Mouse (Mus musculus) megakaryocyte, embryonic 14.5 days (primary cell): Measurements from ENCODE around the gene Stk17b. TPM values are rescaled to one million over a fixed set of nuclear protein-coding genes. Genes with fewer than 3 reads are reported as not detected.
"Not testable (repeated sequence)": the region's sequence is repeated elsewhere in the genome, so short reads cannot be mapped to it uniquely, and the experiment has no call there.

Experiments
- H3K27me3 ChIP-seq: replicated peaks from 2 replicates; pipeline ENCODE3; 2012; ENCODE audit warnings: inconsistent platforms
- H3K36me3 ChIP-seq: replicated peaks from 2 replicates; pipeline ENCODE3; 2012; ENCODE audit warnings: low read length, inconsistent platforms, mixed read lengths
- H3K4me1 ChIP-seq: 2 replicates; pipeline ENCODE4 v1.6.1; 2012; ENCODE audit warnings: inconsistent platforms
- H3K4me3 ChIP-seq: replicated peaks from 2 replicates; pipeline ENCODE3; 2012; ENCODE audit warnings: moderate library complexity, mild to moderate bottlenecking, inconsistent platforms
- H3K9me3 ChIP-seq: 2 replicates; pipeline ENCODE4 v1.6.1; 2012; ENCODE audit warnings: inconsistent platforms
- FLI1 ChIP-seq: IDR thresholded peaks from 2 replicates; pipeline ENCODE4 v1.6.1; 2012; ENCODE audit warnings: low read length, inconsistent platforms, mixed read lengths
- GATA1 ChIP-seq: IDR thresholded peaks from 3 replicates; pipeline ENCODE4 v1.6.1; 2012; ENCODE audit warnings: mixed read lengths, low read length, inconsistent platforms, borderline replicate concordance
- polyA plus RNA-seq: library from polyadenylated mRNA; stranded (reverse); fragments of >175 nt; gene quantifications from 2 replicates; pipeline ENCODE4 v1.2.3, GENCODE M21; 2012; ENCODE audit warnings: low replicate concordance; ENCODE audit not compliant: insufficient read depth

Stk17b gene
- polyA plus RNA-seq, 1 experiment = 1.4 TPM

- H3K27me3 ChIP-seq = no peaks in the 10 kb centered on the region
- no peak for TF ChIP-seq GATA1
- no peak overlapping the region for H3K4me3 ChIP-seq
- H3K4me1 ChIP-seq = peaks cover 17% of the 10 kb centered on the region
- H3K36me3 ChIP-seq = no peaks in the 10 kb centered on the region
- no peaks in the 10 kb centered on the region for H3K9me3 ChIP-seq
Observed at GRCm38 (mm10) chr1:53736583-53736982, 48.4 kb downstream of the Stk17b start.

- H3K4me3 ChIP-seq = no peak overlapping the region
- H3K27me3 ChIP-seq = no peaks in the 10 kb centered on the region
- TF ChIP-seq FLI1 = no peak
- TF ChIP-seq GATA1 = no peak
- no peaks in the 10 kb centered on the region for H3K9me3 ChIP-seq
- H3K4me1 ChIP-seq = peaks cover 20% of the 10 kb centered on the region
- H3K36me3 ChIP-seq = no peaks in the 10 kb centered on the region
Observed at GRCm38 (mm10) chr1:53728489-53729225, 56.4 kb downstream of the Stk17b start.

GRCm38 (mm10) chr1:53726883-53727282 is 58.1 kb downstream of the Stk17b start:
- TF ChIP-seq FLI1 (no peak), GATA1 (no peak)
- Histone ChIP-seq H3K36me3 (no peaks in the 10 kb centered on the region), H3K27me3 (no peaks in the 10 kb centered on the region), H3K4me1 (peaks cover 20% of the 10 kb centered on the region), H3K9me3 (peaks cover 2% of the 10 kb centered on the region; the same call in 1 of the 2 replicates), H3K4me3 (no peak overlapping the region)

GRCm38 (mm10) chr1:53721353-53721752 is 63.7 kb downstream of the Stk17b start:
- H3K9me3 ChIP-seq = peaks cover 2% of the 10 kb centered on the region; the same call in 1 of the 2 replicates
- no peaks in the 10 kb centered on the region for H3K27me3 ChIP-seq
- no peaks in the 10 kb centered on the region for H3K36me3 ChIP-seq
- H3K4me3 ChIP-seq = no peak overlapping the region
- H3K4me1 ChIP-seq = peaks cover 6% of the 10 kb centered on the region; the same call in 1 of the 2 replicates
- no peak for TF ChIP-seq GATA1
- no peak for TF ChIP-seq FLI1

GRCm38 (mm10) chr1:53720601-53721351 is 64.2 kb downstream of the Stk17b start:
- no peak for TF ChIP-seq FLI1
- TF ChIP-seq GATA1 = no peak
- Histone ChIP-seq H3K4me3 (no peak overlapping the region), H3K9me3 (peaks cover 2% of the 10 kb centered on the region; the same call in 1 of the 2 replicates), H3K27me3 (no peaks in the 10 kb centered on the region), H3K4me1 (peaks cover under 1% of the 10 kb centered on the region; the same call in 1 of the 2 replicates), H3K36me3 (no peaks in the 10 kb centered on the region)

GRCm38 (mm10) chr1:53715966-53716515 is 69.0 kb downstream of the Stk17b start:
- no peak overlapping the region for H3K4me3 ChIP-seq
- TF ChIP-seq FLI1 = no peak
- no peak for TF ChIP-seq GATA1
- no peaks in the 10 kb centered on the region for H3K27me3 ChIP-seq
- H3K9me3 ChIP-seq = no peaks in the 10 kb centered on the region
- H3K4me1 ChIP-seq = peaks cover 5% of the 10 kb centered on the region; the same call in 1 of the 2 replicates
- H3K36me3 ChIP-seq = no peaks in the 10 kb centered on the region

- H3K9me3 ChIP-seq = no peaks in the 10 kb centered on the region
- TF ChIP-seq FLI1 (no peak), GATA1 (no peak)
- H3K4me3 ChIP-seq = no peak overlapping the region
- no peaks in the 10 kb centered on the region for H3K27me3 ChIP-seq
- H3K36me3 ChIP-seq = no peaks in the 10 kb centered on the region
- H3K4me1 ChIP-seq = peaks cover 5% of the 10 kb centered on the region; the same call in 1 of the 2 replicates
Observed at GRCm38 (mm10) chr1:53715446-53715845, 69.6 kb downstream of the Stk17b start.

- H3K27me3 ChIP-seq, H3K9me3 ChIP-seq, H3K36me3 ChIP-seq, H3K4me3 ChIP-seq, H3K4me1 ChIP-seq: not testable (repeated sequence)
Observed at GRCm38 (mm10) chr1:53713383-53713782, 71.6 kb downstream of the Stk17b start.

- H3K4me1 ChIP-seq = peaks cover 15% of the 10 kb centered on the region
- no peaks in the 10 kb centered on the region for H3K9me3 ChIP-seq
- H3K4me3 ChIP-seq = no peak overlapping the region
- H3K27me3 ChIP-seq = peaks cover 9% of the 10 kb centered on the region
- H3K36me3 ChIP-seq = no peaks in the 10 kb centered on the region
- TF ChIP-seq FLI1 (no peak), GATA1 (no peak)
Observed at GRCm38 (mm10) chr1:53711069-53711468, 74.0 kb downstream of the Stk17b start.

- not testable (repeated sequence) for H3K36me3 ChIP-seq, H3K4me3 ChIP-seq, H3K27me3 ChIP-seq, H3K9me3 ChIP-seq
- peaks cover 15% of the 10 kb centered on the region for H3K4me1 ChIP-seq
Observed at GRCm38 (mm10) chr1:53709602-53710001, 75.4 kb downstream of the Stk17b start.
